Mouse (Mus musculus): ENCODE measurements at regions not wholly inside any gene's neighbourhood (a gene's known extent, or its start where the extent isn't known, plus 50 kb on each side); places are given as distances from the start of the nearest gene placed in this dataset.

DNA sequence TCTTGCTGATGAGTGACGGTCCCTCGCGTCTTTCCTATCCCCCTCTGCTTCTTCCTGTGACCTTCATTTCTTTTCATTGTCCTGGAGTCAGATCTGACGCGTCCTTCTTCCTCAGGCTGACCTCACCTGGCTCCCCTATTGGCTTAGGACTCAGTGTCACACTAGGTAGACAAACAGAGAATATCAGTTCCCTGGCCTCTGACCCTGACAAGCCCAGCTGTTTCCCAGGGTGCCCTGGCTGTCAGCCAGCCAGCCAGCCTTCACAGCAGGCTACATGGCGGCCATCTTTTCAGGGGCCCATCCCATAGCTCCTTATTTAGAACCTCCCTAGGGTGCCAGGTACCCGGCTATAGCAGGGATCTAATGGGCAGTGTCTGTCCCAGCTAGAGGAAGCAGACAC is 97.3 kb upstream of the Unc5b start:
- H3K4me2 ChIP-seq (ENCODE audit: low read depth, low read length), result no peak overlapping the region
- 62% methylated on average over 7 of the region's 7 CpGs for WGBS
- ATAC-seq (ENCODE audit: insufficient read depth, low read depth), result no peak
- H3K27ac ChIP-seq (ENCODE audit: low read depth), result peak overlapping the region; percentile 43
- DNase-seq (ENCODE audit: low spot score), result no peak
- no peaks in the 10 kb centered on the region for H3K9me3 ChIP-seq (replicated peaks; ENCODE audit: control insufficient read depth, low read length)
- no peaks in the 10 kb centered on the region for H3K36me3 ChIP-seq (replicated peaks; ENCODE audit: control insufficient read depth, insufficient read depth, low read length)
- no peak overlapping the region for H3K4me3 ChIP-seq (ENCODE audit: low read depth, low read length)
- H3K27me3 ChIP-seq (ENCODE audit: control insufficient read depth, insufficient read depth, low read length), result no peaks in the 10 kb centered on the region
- peaks cover 44% of the 10 kb centered on the region for H3K4me1 ChIP-seq (ENCODE audit: control insufficient read depth, insufficient read depth)
- TF ChIP-seq CTCF (IDR thresholded peaks at IDR 0.05; ENCODE audit: low read depth), result no peak
- TF ChIP-seq EP300 (IDR thresholded peaks at IDR 0.05; ENCODE audit: low read depth), result no peak
- no peak overlapping the region for H3K9ac ChIP-seq (replicated peaks; ENCODE audit: low read depth, low read length)

DNA sequence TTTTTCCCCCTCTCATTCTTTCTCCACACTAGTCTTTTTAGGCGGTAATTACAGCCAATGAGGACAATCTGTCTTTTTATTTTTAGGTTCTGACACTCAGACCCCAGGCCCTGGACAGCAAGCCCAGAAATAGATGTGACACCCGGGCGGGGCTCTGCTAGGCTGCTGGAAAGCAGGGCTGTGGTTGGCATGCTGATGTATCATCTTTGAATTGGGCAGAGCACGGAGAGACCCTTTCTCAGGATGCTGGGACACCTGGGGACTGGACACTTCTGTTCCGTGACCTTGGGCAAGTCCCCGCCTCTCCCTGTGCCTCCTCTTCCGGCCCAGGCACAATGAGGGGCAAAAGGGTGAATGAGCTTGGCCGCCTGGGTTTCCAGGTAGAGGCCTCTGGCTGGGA is 96.8 kb upstream of the Unc5b start:
- 50% methylated on average over 8 of the region's 8 CpGs for WGBS
- ATAC-seq (ENCODE audit: insufficient read depth, low read depth), result peak; percentile 23; the same call in 1 of the 2 replicates
- no peak overlapping the region for H3K9ac ChIP-seq (replicated peaks; ENCODE audit: low read depth, low read length)
- peak; percentile 49 for DNase-seq (ENCODE audit: low spot score)
- no peak overlapping the region for H3K4me3 ChIP-seq (ENCODE audit: low read depth, low read length)
- peak overlapping the region; percentile 43 for H3K27ac ChIP-seq (ENCODE audit: low read depth)
- no peaks in the 10 kb centered on the region for H3K27me3 ChIP-seq (ENCODE audit: control insufficient read depth, insufficient read depth, low read length)
- no peak overlapping the region for H3K4me2 ChIP-seq (ENCODE audit: low read depth, low read length)
- H3K36me3 ChIP-seq (replicated peaks; ENCODE audit: control insufficient read depth, insufficient read depth, low read length), result no peaks in the 10 kb centered on the region
- H3K4me1 ChIP-seq (ENCODE audit: control insufficient read depth, insufficient read depth), result peaks cover 40% of the 10 kb centered on the region
- no peaks in the 10 kb centered on the region for H3K9me3 ChIP-seq (replicated peaks; ENCODE audit: control insufficient read depth, low read length)
- no peak for TF ChIP-seq EP300 (IDR thresholded peaks at IDR 0.05; ENCODE audit: low read depth)
- TF ChIP-seq CTCF (IDR thresholded peaks at IDR 0.05; ENCODE audit: low read depth), result no peak

- no peak for DNase-seq (ENCODE audit: low spot score)
- TF ChIP-seq CTCF (IDR thresholded peaks at IDR 0.05; ENCODE audit: low read depth), result peak; percentile 15; the same call in 1 of the 2 replicates
- TF ChIP-seq EP300 (IDR thresholded peaks at IDR 0.05; ENCODE audit: low read depth), result no peak
- Histone ChIP-seq H3K9ac (replicated peaks; ENCODE audit: low read depth, low read length) (no peak overlapping the region), H3K4me1 (ENCODE audit: control insufficient read depth, insufficient read depth) (peaks cover 25% of the 10 kb centered on the region), H3K9me3 (replicated peaks; ENCODE audit: control insufficient read depth, low read length) (no peaks in the 10 kb centered on the region), H3K4me3 (ENCODE audit: low read depth, low read length) (no peak overlapping the region), H3K36me3 (replicated peaks; ENCODE audit: control insufficient read depth, insufficient read depth, low read length) (no peaks in the 10 kb centered on the region), H3K4me2 (ENCODE audit: low read depth, low read length) (no peak overlapping the region), H3K27me3 (ENCODE audit: control insufficient read depth, insufficient read depth, low read length) (no peaks in the 10 kb centered on the region), H3K27ac (ENCODE audit: low read depth) (no peak overlapping the region)
- 67% methylated on average over 12 of the region's 12 CpGs for WGBS
- no peak for ATAC-seq (ENCODE audit: insufficient read depth, low read depth)
These were observed 95.3 kb upstream of the Unc5b start for GRCm38 (mm10) chr10:60926632-60927031.

DNA sequence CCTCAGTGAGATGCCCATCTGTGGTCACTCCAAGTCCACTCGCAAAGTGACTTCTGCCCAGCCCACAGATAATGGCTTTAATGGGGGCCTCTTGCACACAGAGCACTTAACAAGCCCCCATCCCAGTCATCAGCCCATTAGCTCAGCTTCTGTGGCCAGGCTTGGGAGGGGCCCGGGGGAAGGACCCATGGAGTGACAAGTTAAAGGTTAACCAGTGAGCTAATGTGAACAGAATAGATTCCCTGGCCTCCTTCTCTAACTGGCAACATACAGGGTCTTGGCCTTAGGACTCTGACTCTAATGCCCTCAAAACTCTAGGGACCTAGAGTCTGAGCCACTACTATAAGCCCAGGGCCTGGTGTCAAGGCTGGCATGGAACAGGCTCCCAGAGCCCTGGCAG is 94.3 kb upstream of the Unc5b start:
- Histone ChIP-seq H3K27me3 (ENCODE audit: control insufficient read depth, insufficient read depth, low read length) (no peaks in the 10 kb centered on the region), H3K4me1 (ENCODE audit: control insufficient read depth, insufficient read depth) (peaks cover 22% of the 10 kb centered on the region), H3K9ac (replicated peaks; ENCODE audit: low read depth, low read length) (no peak overlapping the region), H3K4me2 (ENCODE audit: low read depth, low read length) (no peak overlapping the region), H3K36me3 (replicated peaks; ENCODE audit: control insufficient read depth, insufficient read depth, low read length) (no peaks in the 10 kb centered on the region), H3K4me3 (ENCODE audit: low read depth, low read length) (no peak overlapping the region), H3K9me3 (replicated peaks; ENCODE audit: control insufficient read depth, low read length) (no peaks in the 10 kb centered on the region), H3K27ac (ENCODE audit: low read depth) (no peak overlapping the region)
- ATAC-seq (ENCODE audit: insufficient read depth, low read depth) (no peak), DNase-seq (ENCODE audit: low spot score) (no peak)
- 66% methylated on average over 2 of the region's 2 CpGs for WGBS
- TF ChIP-seq EP300 (IDR thresholded peaks at IDR 0.05; ENCODE audit: low read depth), result no peak
- TF ChIP-seq CTCF (IDR thresholded peaks at IDR 0.05; ENCODE audit: low read depth), result no peak

DNA sequence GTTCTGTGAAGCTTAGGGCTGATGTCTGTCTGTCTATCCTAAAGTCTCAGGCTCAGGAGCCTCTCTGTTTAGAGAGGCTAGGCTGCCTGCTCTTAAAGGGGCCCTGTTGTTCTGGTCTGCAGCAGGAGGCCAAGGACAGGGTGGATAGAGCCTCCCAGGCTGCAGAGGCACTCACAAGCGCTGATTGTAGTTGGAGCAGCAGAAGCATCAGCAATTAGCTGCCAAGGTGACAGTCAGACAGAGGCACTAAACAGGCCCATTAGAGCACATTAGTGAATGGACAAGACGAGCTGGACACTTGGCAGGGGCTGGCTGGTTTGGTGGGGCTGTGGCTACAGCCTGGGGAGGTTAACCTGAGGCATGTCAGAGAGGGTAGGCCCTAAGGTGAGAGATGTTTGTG is 93.8 kb upstream of the Unc5b start:
- WGBS, result 33% methylated on average over 2 of the region's 2 CpGs
- Histone ChIP-seq H3K9ac (replicated peaks; ENCODE audit: low read depth, low read length) (no peak overlapping the region), H3K4me2 (ENCODE audit: low read depth, low read length) (no peak overlapping the region), H3K9me3 (replicated peaks; ENCODE audit: control insufficient read depth, low read length) (no peaks in the 10 kb centered on the region), H3K4me1 (ENCODE audit: control insufficient read depth, insufficient read depth) (peaks cover 22% of the 10 kb centered on the region), H3K27me3 (ENCODE audit: control insufficient read depth, insufficient read depth, low read length) (no peaks in the 10 kb centered on the region), H3K27ac (ENCODE audit: low read depth) (no peak overlapping the region), H3K4me3 (ENCODE audit: low read depth, low read length) (no peak overlapping the region), H3K36me3 (replicated peaks; ENCODE audit: control insufficient read depth, insufficient read depth, low read length) (no peaks in the 10 kb centered on the region)
- DNase-seq (ENCODE audit: low spot score) (no peak), ATAC-seq (ENCODE audit: insufficient read depth, low read depth) (no peak)
- no peak for TF ChIP-seq EP300 (IDR thresholded peaks at IDR 0.05; ENCODE audit: low read depth)
- no peak for TF ChIP-seq CTCF (IDR thresholded peaks at IDR 0.05; ENCODE audit: low read depth)

DNA sequence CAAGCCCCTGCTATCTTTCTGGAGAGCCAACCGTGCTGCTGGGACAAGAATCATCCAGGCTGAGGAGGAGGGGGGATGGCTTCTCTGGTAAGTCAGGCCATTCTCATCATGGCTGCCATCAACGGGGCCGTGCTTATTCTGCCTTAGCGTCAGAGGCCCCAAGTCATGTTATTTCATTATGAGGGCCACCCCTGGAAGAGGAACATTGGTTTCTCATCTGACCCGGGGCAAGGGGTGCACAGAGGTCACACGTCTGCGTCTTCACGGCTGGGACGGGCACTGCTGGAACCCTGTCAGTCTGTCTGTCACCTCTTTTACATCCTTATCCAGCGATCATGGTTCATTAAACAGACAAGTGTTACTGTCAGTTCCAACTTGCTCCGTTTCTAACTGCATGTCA is 92.4 kb upstream of the Unc5b start:
- Histone ChIP-seq H3K4me1 (ENCODE audit: control insufficient read depth, insufficient read depth) (peaks cover 22% of the 10 kb centered on the region), H3K4me3 (ENCODE audit: low read depth, low read length) (no peak overlapping the region), H3K27me3 (ENCODE audit: control insufficient read depth, insufficient read depth, low read length) (no peaks in the 10 kb centered on the region), H3K27ac (ENCODE audit: low read depth) (no peak overlapping the region), H3K4me2 (ENCODE audit: low read depth, low read length) (no peak overlapping the region), H3K9ac (replicated peaks; ENCODE audit: low read depth, low read length) (no peak overlapping the region), H3K9me3 (replicated peaks; ENCODE audit: control insufficient read depth, low read length) (no peaks in the 10 kb centered on the region), H3K36me3 (replicated peaks; ENCODE audit: control insufficient read depth, insufficient read depth, low read length) (no peaks in the 10 kb centered on the region)
- DNase-seq (ENCODE audit: low spot score), result no peak
- ATAC-seq (ENCODE audit: insufficient read depth, low read depth), result no peak
- WGBS, result 74% methylated on average over 11 of the region's 11 CpGs
- TF ChIP-seq EP300 (IDR thresholded peaks at IDR 0.05; ENCODE audit: low read depth) (no peak), CTCF (IDR thresholded peaks at IDR 0.05; ENCODE audit: low read depth) (no peak)
